Mouse (Mus musculus) liver, adult 2 months (tissue): ENCODE measurements around the gene Lrrc59. TPM values are rescaled to one million over a fixed set of nuclear protein-coding genes. Genes with fewer than 3 reads are reported as not detected.

Experiments used
- DNase-seq: peaks from one replicate; pipeline ENCODE4 v3.0.0-alpha.2; 2011; ENCODE audit warnings: low read depth, low spot score; ENCODE audit errors: extremely low read depth
- H3K27ac ChIP-seq: fragments of 200-500 bp; replicated peaks from 2 replicates; pipeline ENCODE4 v1.5.1; 2012; ENCODE audit warnings: low read depth, mild to moderate bottlenecking, control low read depth, inconsistent platforms, low read length; ENCODE audit not compliant: insufficient read depth
- H3K27me3 ChIP-seq: fragments of 200-500 bp; 2 replicates; pipeline ENCODE4 v1.6.1; 2012; ENCODE audit warnings: mild to moderate bottlenecking, moderate library complexity, low read length, inconsistent platforms; ENCODE audit not compliant: control insufficient read depth, insufficient read depth
- H3K36me3 ChIP-seq: fragments of 200-500 bp; 2 replicates; pipeline ENCODE4 v1.6.1; 2012; ENCODE audit warnings: low read length, inconsistent platforms; ENCODE audit not compliant: control insufficient read depth, insufficient read depth
- H3K4me1 ChIP-seq: fragments of 200-500 bp; 2 replicates; pipeline ENCODE4 v1.6.1; 2011; ENCODE audit warnings: low read length; ENCODE audit not compliant: control insufficient read depth, insufficient read depth
- H3K4me3 ChIP-seq: fragments of 200-500 bp; 2 replicates; pipeline ENCODE4 v1.5.1; 2011; ENCODE audit warnings: low read depth, mild to moderate bottlenecking, control low read depth, low read length, moderate library complexity; ENCODE audit not compliant: insufficient read depth
- H3K79me2 ChIP-seq: fragments of 200-500 bp; 2 replicates; pipeline ENCODE4 v1.6.1; 2012; ENCODE audit warnings: inconsistent platforms, mild to moderate bottlenecking, low read length, moderate library complexity; ENCODE audit not compliant: control insufficient read depth, insufficient read depth
- H3K9ac ChIP-seq: fragments of 200-500 bp; 2 replicates; pipeline ENCODE4 v1.6.1; 2012; ENCODE audit warnings: low read depth, mild to moderate bottlenecking, control low read depth, inconsistent platforms, low read length
- CTCF ChIP-seq: fragments of 200-500 bp; IDR thresholded peaks from 2 replicates; pipeline ENCODE4 v1.5.1; 2011; ENCODE audit warnings: low read depth, low read length, control low read depth
- POLR2A ChIP-seq: fragments of 200-500 bp; IDR thresholded peaks from 2 replicates; pipeline ENCODE4 v1.6.1; 2011; ENCODE audit warnings: low read length, control low read depth; ENCODE audit not compliant: insufficient read depth; ENCODE audit errors: extremely low read depth
- WGBS: fragments of 180-500 bp; shearing (Covaris S2); methylation state at CpG from one replicate; pipeline ENCODE4 v1.1.7; 2018; 5-methylcytosine and 5-hydroxymethylcytosine counted together
- polyA plus RNA-seq: library from polyadenylated mRNA; depleted of rRNA; stranded (reverse); fragments of >200 nt; gene quantifications from 2 replicates; pipeline ENCODE4 v1.2.3, GENCODE M21; 2012; rRNA removed
- total RNA-seq: library from RNA; depleted of rRNA; stranded (reverse); fragments of >200 nt; gene quantifications from 2 replicates; pipeline ENCODE4 v1.2.3, GENCODE M21; 2014; rRNA removed

Lrrc59 gene
- total RNA-seq (40.6 and 46.3 TPM in 2 replicates), polyA plus RNA-seq (41.2 and 43.8 TPM in 2 replicates)

DNA sequence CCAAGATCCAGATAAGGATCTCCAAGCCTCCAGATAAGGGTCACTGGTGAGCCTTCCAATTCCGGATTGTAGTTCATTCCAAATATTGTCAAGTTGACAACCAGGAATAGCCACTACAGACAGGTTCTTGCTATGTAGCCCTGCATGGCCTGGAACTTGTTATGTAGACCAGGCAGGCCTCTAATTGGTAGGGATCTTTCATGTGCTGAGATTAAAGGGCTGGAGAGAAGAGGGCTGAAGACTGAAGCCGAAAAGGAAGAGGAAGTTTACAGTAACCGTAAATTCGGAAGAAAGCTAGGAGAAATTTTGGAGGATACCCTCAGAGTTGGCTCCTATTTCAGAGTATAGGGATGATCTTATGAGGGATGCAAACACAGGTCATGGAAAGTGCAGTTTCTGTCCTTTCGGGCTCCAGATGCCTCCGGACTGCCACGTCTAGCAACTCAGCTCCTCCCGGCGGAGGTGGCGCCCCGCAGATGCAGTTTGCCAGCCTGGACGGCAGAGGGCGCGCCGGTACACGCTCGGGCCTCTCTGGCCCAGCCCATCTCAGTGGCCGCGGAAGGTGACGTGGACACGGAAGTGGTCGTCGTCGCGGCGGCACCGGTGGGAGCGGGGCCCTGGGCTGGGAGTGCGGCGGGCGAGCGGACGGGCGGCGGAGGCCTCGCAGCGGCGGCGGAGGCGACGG lies at the start of gene Lrrc59:
TSS of gene Lrrc59 (plus strand) at position 569 of the 685 bp plus-strand sequence.
- Histone ChIP-seq H3K27ac (peak within 1 kb of the TSS; percentile 62), H3K27me3 (no peaks in the 10 kb centered on the region), H3K4me3 (peak within 1 kb of the TSS; percentile 79), H3K36me3 (peaks cover 4% of the 10 kb centered on the region; the same call in 1 of the 2 replicates), H3K4me1 (peaks cover 6% of the 10 kb centered on the region; the same call in 1 of the 2 replicates), H3K9ac (peak within 1 kb of the TSS; percentile 92), H3K79me2 (peaks cover 9% of the 10 kb centered on the region; the same call in 1 of the 2 replicates)
- peak; percentile 64 for DNase-seq
- TF ChIP-seq CTCF (peak; percentile 97), POLR2A (0 out of 2 replicates have a peak, but pooled peaks have one; percentile 5)
- WGBS = 4% methylated on average over 40 of the region's 41 CpGs

DNA sequence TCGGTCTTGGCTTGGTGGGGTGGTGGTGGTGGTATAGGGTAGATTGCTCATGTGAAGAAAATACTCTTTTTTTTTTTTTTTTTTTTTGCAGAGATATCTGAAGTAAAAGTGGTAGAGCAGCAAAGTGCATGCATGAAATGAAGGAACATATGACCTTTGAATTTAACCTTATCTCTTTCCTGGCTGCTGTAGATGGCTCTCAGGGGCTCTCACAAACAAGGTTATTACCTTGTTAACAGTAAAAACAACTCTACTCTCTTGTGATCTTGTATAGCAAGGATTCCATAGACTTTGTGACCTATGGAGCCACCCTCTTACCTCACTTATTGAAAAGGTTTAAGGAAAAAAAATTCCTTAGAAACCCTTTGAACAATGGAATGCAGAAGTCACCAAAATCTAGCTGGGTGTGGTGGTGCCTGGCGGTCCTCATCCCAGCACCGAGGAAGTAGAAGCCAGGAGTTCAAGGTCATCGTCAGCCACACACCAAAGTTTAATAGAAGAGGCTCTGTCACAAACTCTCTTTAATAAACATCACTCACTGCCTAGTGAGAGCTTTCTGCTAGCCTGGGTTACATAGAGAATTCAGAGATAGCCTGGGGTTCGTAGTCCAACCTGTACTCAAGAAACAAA lies 49.3 kb upstream of the Lrrc59 start:
- 61% methylated on average over 5 of the region's 5 CpGs for WGBS
- H3K4me3 ChIP-seq = no peak overlapping the region

DNA sequence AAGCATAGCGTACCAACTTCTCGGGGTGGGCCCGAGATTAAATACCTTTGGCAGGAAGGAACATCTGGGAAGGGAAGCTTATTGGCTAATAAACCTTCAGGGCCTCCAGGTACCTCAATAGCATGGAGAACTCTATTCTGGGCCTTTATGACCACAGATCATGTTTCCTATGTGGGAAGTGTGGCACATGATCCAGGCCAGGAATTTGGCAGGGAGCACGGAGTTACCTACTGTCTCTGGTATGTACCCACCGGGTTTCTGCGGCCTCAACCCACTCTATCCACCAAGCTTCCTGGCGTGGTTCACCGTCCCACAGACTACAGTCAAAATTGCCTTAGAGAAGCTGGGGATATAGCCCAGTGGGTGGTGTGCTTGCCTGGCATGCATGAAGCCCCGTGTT lies 44.5 kb upstream of the Lrrc59 start:
- 96% methylated on average over 9 of the region's 9 CpGs for WGBS
- TF ChIP-seq CTCF = no peak
- TF ChIP-seq POLR2A = no peak

More for the DNA sequence above, 49.3 kb upstream of the Lrrc59 start:
- H3K36me3 ChIP-seq = peaks cover 8% of the 10 kb centered on the region; the same call in 1 of the 2 replicates
- peaks cover 3% of the 10 kb centered on the region; the same call in 1 of the 2 replicates for H3K4me1 ChIP-seq
- H3K79me2 ChIP-seq = peaks cover 18% of the 10 kb centered on the region; the same call in 1 of the 2 replicates
- no peak for DNase-seq
- H3K9ac ChIP-seq = no peak overlapping the region
- no peak overlapping the region for H3K27ac ChIP-seq
- no peaks in the 10 kb centered on the region for H3K27me3 ChIP-seq
- TF ChIP-seq POLR2A = no peak
- no peak for TF ChIP-seq CTCF

DNA sequence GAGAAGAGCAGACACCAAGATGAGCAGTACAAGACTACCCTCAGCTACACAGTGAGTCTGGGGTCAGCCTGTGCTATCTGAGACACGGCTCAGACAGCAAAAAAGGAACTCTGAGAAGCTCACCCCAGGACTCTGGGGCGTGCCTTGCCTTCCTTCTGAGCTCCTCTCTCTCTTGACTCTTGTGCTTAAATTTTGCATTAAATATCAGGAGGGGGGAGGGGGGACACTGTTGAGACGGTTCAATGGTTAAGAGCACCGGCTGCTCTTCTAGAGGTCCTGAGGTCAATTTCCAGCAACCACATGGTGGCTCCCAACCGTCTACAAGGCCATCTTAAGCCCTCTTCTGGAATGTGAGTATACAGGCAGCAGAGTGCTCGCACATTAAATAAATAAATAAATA lies 42.1 kb upstream of the Lrrc59 start:
- no peak for TF ChIP-seq POLR2A
- no peak for TF ChIP-seq CTCF
- WGBS = 86% methylated on average over 6 of the region's 6 CpGs
- no peak overlapping the region for H3K27ac ChIP-seq

More for the DNA sequence above, 44.5 kb upstream of the Lrrc59 start:
- Histone ChIP-seq H3K27me3 (no peaks in the 10 kb centered on the region), H3K9ac (no peak overlapping the region), H3K27ac (no peak overlapping the region), H3K4me1 (peaks cover 7% of the 10 kb centered on the region), H3K79me2 (peaks cover 27% of the 10 kb centered on the region), H3K36me3 (peaks cover 5% of the 10 kb centered on the region; the same call in 1 of the 2 replicates), H3K4me3 (no peak overlapping the region)
- no peak for DNase-seq

DNA sequence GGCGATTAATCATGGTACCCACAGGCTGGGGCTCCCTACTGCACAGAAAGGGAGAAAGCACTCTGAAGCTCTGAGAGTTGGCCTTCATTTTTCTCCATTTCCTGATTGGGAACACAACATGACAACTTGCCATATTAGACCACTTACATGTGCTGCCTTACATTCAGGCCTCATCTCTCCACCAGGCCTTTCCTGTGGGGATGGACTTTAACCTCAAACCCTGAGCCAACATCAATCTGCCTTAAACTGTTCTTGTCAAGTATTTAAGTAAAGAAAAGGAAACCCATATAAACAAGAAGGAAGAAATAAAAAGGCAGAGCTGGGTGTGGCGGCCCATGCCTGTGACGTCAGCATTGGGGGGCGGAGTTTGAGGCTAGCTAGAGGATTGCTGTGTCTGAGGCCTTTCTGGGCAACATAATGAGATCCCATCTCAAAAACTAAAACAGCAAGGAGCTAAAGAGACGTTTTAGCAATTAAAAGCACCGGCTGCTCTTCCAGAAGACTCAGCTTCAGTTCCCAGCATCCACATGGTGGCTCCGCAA lies 33.2 kb upstream of the Lrrc59 start:
- Histone ChIP-seq H3K27me3 (no peaks in the 10 kb centered on the region), H3K27ac (0 out of 2 replicates have a peak overlapping the region, but pooled peaks have one; percentile 12), H3K9ac (no peak overlapping the region), H3K4me1 (peaks cover 29% of the 10 kb centered on the region), H3K36me3 (peaks cover 10% of the 10 kb centered on the region; the same call in 1 of the 2 replicates), H3K4me3 (no peak overlapping the region), H3K79me2 (peaks cover 21% of the 10 kb centered on the region; the same call in 1 of the 2 replicates)
- no peak for DNase-seq
- WGBS = 72% methylated on average over 7 of the region's 7 CpGs
- no peak for TF ChIP-seq CTCF
- no peak for TF ChIP-seq POLR2A

More for the DNA sequence above, 42.1 kb upstream of the Lrrc59 start:
- DNase-seq = no peak
- no peak overlapping the region for H3K9ac ChIP-seq
- H3K27me3 ChIP-seq = no peaks in the 10 kb centered on the region
- peaks cover 18% of the 10 kb centered on the region for H3K79me2 ChIP-seq
- peaks cover 30% of the 10 kb centered on the region for H3K4me1 ChIP-seq
- no peak overlapping the region for H3K4me3 ChIP-seq
- peaks cover 4% of the 10 kb centered on the region; the same call in 1 of the 2 replicates for H3K36me3 ChIP-seq
